Mouse (Mus musculus) urinary bladder, postnatal 10 days (tissue): ENCODE measurements around the gene Wdr72.

Experiments
- DNase-seq: peaks from one replicate; pipeline ENCODE4 v3.0.0; 2022; ENCODE audit warnings: low spot score

The Wdr72 gene

GRCm38 (mm10) chr9:74109761-74110460, at the start of gene Wdr72:
Gene Wdr72 (plus strand): TSS chr9:74110356.
- no peak for DNase-seq

GRCm38 (mm10) chr9:74066278-74066677, 43.9 kb upstream of the Wdr72 start:
- DNase-seq = no peak

GRCm38 (mm10) chr9:74066766-74067165, 43.4 kb upstream of the Wdr72 start:
- no peak for DNase-seq

- DNase-seq = no peak
Observed at GRCm38 (mm10) chr9:74075958-74076357, 34.2 kb upstream of the Wdr72 start.

GRCm38 (mm10) chr9:74078458-74078857, 31.7 kb upstream of the Wdr72 start:
- DNase-seq = no peak

GRCm38 (mm10) chr9:74080241-74080640, 29.9 kb upstream of the Wdr72 start:
- DNase-seq = no peak

GRCm38 (mm10) chr9:74101591-74101990, 8.6 kb upstream of the Wdr72 start:
- DNase-seq = no peak

- DNase-seq = no peak
Observed at GRCm38 (mm10) chr9:74102615-74103014, 7.5 kb upstream of the Wdr72 start.

- no peak for DNase-seq
Observed at GRCm38 (mm10) chr9:74110461-74110816, 283 bp downstream of the Wdr72 start.

- no peak for DNase-seq
Observed at GRCm38 (mm10) chr9:74112526-74112925, 2.4 kb downstream of the Wdr72 start.

- no peak for DNase-seq
Observed at GRCm38 (mm10) chr9:74126222-74126621, 16.1 kb downstream of the Wdr72 start.

GRCm38 (mm10) chr9:74134010-74134409, 23.9 kb downstream of the Wdr72 start:
- DNase-seq = no peak

GRCm38 (mm10) chr9:74141864-74142263, 31.7 kb downstream of the Wdr72 start:
- peak; percentile 14 for DNase-seq

GRCm38 (mm10) chr9:74142705-74143104, 32.5 kb downstream of the Wdr72 start:
- no peak for DNase-seq

GRCm38 (mm10) chr9:74145203-74145602, 35.0 kb downstream of the Wdr72 start:
- no peak for DNase-seq

- no peak for DNase-seq
Observed at GRCm38 (mm10) chr9:74148306-74148705, 38.1 kb downstream of the Wdr72 start.

GRCm38 (mm10) chr9:74160361-74160933, 50.3 kb downstream of the Wdr72 start:
- no peak for DNase-seq

GRCm38 (mm10) chr9:74165697-74166096, 55.5 kb downstream of the Wdr72 start:
- DNase-seq = no peak

GRCm38 (mm10) chr9:74169904-74170303, 59.7 kb downstream of the Wdr72 start:
- DNase-seq = no peak

GRCm38 (mm10) chr9:74186748-74187400, 76.7 kb downstream of the Wdr72 start:
- DNase-seq = no peak

GRCm38 (mm10) chr9:74187401-74188029, 77.4 kb downstream of the Wdr72 start:
- DNase-seq = no peak

- no peak for DNase-seq
Observed at GRCm38 (mm10) chr9:74194898-74195297, 84.7 kb downstream of the Wdr72 start.

GRCm38 (mm10) chr9:74228272-74228671, 118.1 kb downstream of the Wdr72 start:
- DNase-seq = no peak
